Mouse (Mus musculus): Measurements from ENCODE around the gene Lmtk2.

- TF ChIP-seq CTCF (conservative IDR thresholded peaks at IDR 0.05; ENCODE audit: low read length) (no peak), POU5F1 (IDR thresholded peaks at IDR 0.05; ENCODE audit: borderline replicate concordance, low read length) (no peak)
These were observed 46.8 kb upstream of the Lmtk2 start for GRCm38 (mm10) chr5:144053450-144053849.
